Mouse (Mus musculus) ES-E14 (cell line): ENCODE results near the gene Thbs1. TPM values are rescaled to one million over a fixed set of nuclear protein-coding genes. Genes with fewer than 3 reads are reported as not detected.

Experiments used
- DNase-seq: peaks from one replicate; pipeline ENCODE4 v3.0.0-alpha.2; 2013; ENCODE audit warnings: low read depth, low spot score
- H3K27ac ChIP-seq: 2 replicates; pipeline ENCODE4 v1.5.1; 2012; ENCODE audit warnings: low read depth, mild to moderate bottlenecking, low read length, moderate library complexity, mixed read lengths; ENCODE audit not compliant: poor library complexity, insufficient read depth, severe bottlenecking
- H3K36me3 ChIP-seq: 2 replicates; pipeline ENCODE4 v1.6.1; 2012; ENCODE audit warnings: mild to moderate bottlenecking, low read length, moderate library complexity, mixed read lengths; ENCODE audit not compliant: control insufficient read depth, poor library complexity, insufficient read depth, severe bottlenecking
- H3K4me1 ChIP-seq, 2 experiments: fragments of 150-350 bp in 1 of 2; sonication (generic) in 1 of 2; 2 replicates each; pipeline ENCODE4 v1.6.1; 2012; ENCODE audit warnings: low read length in 2 of 2, mild to moderate bottlenecking in 1 of 2, mixed read lengths in 1 of 2; ENCODE audit not compliant: control insufficient read depth in 2 of 2, insufficient read depth in 2 of 2, poor library complexity in 1 of 2
- H3K4me3 ChIP-seq, 2 experiments: fragments of 150-350 bp in 1 of 2; sonication (generic) in 1 of 2; 2 replicates each; pipeline ENCODE4 v1.5.1; 2012; ENCODE audit warnings: low read length in 2 of 2, low read depth in 1 of 2, mild to moderate bottlenecking in 1 of 2, mixed read lengths in 1 of 2; ENCODE audit not compliant: insufficient read depth in 1 of 2, poor library complexity in 1 of 2, severe bottlenecking in 1 of 2
- H3K9ac ChIP-seq: 2 replicates; pipeline ENCODE4 v1.6.1; 2012; ENCODE audit warnings: low read depth, mild to moderate bottlenecking, low read length, mixed read lengths; ENCODE audit not compliant: poor library complexity, insufficient read depth, severe bottlenecking
- H3K9me3 ChIP-seq: fragments of 150-350 bp; sonication (generic); 2 replicates; pipeline ENCODE4 v1.6.1; 2012; ENCODE audit warnings: low read depth, mild to moderate bottlenecking, low read length; ENCODE audit not compliant: control insufficient read depth, insufficient read depth
- CHD2 ChIP-seq: IDR thresholded peaks from 2 replicates; pipeline ENCODE4 v1.6.1; 2014; ENCODE audit warnings: mild to moderate bottlenecking, low read depth, low read length, inconsistent platforms
- HCFC1 ChIP-seq: IDR thresholded peaks from 2 replicates; pipeline ENCODE4 v1.6.1; 2012; ENCODE audit warnings: low read length, inconsistent platforms, borderline replicate concordance; ENCODE audit not compliant: insufficient read depth
- MAFK ChIP-seq: IDR thresholded peaks from 2 replicates; pipeline ENCODE4 v1.6.1; 2014; ENCODE audit warnings: mild to moderate bottlenecking, low read depth, low read length, inconsistent platforms; ENCODE audit not compliant: insufficient read depth
- ZC3H11A ChIP-seq: IDR thresholded peaks from 2 replicates; pipeline ENCODE4 v1.6.1; 2012; ENCODE audit warnings: low read depth, mild to moderate bottlenecking, inconsistent platforms, low read length, borderline replicate concordance
- ZNF384 ChIP-seq: IDR thresholded peaks from 2 replicates; pipeline ENCODE4 v1.6.1; 2012; ENCODE audit warnings: low read depth, low read length, inconsistent platforms
- in situ Hi-C, 2 experiments: fragments of 600-800 bp; cut with MboI; formaldehyde crosslinking; loops; one replicate each; pipeline ENCODE4 v1.15.1; 2025; ENCODE audit warnings: low sequenced_read_pairs in 2 of 2, inconsistent platforms in 1 of 2; ENCODE audit not compliant: unreplicated experiment in 2 of 2
- total RNA-seq: library from RNA; depleted of rRNA; stranded (reverse); fragments of 300-350 nt; gene quantifications from 2 replicates; pipeline ENCODE4 v1.2.3, GENCODE M21; 2012

Thbs1 gene
- total RNA-seq, 1 experiment, result 166 TPM

GRCm38 (mm10) chr2:118148321-118149142 lies 36.9 kb downstream of the Thbs1 start:
- Histone ChIP-seq H3K4me3 (no peak overlapping the region), H3K9me3 (no peaks in the 10 kb centered on the region), H3K27ac (no peak overlapping the region), H3K9ac (no peak overlapping the region), H3K4me1 (no peaks in the 10 kb centered on the region), H3K36me3 (no peaks in the 10 kb centered on the region)
- in situ Hi-C loops, result no loop called here
- TF ChIP-seq MAFK, result no peak
- no peak for DNase-seq

- H3K4me3 ChIP-seq, result no peak overlapping the region
These were observed 38.3 kb downstream of the Thbs1 start for GRCm38 (mm10) chr2:118149855-118150563.

GRCm38 (mm10) chr2:118158095-118158494 lies 46.4 kb downstream of the Thbs1 start:
- Histone ChIP-seq H3K27ac (no peak overlapping the region), H3K4me1 (no peaks in the 10 kb centered on the region), H3K36me3 (no peaks in the 10 kb centered on the region), H3K9me3 (no peaks in the 10 kb centered on the region), H3K9ac (no peak overlapping the region), H3K4me3 (no peak overlapping the region)
- TF ChIP-seq ZC3H11A (no peak), HCFC1 (no peak), CHD2 (no peak), ZNF384 (no peak), MAFK (no peak)
- in situ Hi-C loops, result no loop called here
- no peak for DNase-seq

More at GRCm38 (mm10) chr2:118149855-118150563, 38.3 kb downstream of the Thbs1 start:
- no peak for DNase-seq
- H3K36me3 ChIP-seq, result no peaks in the 10 kb centered on the region
- H3K9ac ChIP-seq, result no peak overlapping the region
- in situ Hi-C loops, result no loop called here
- no peaks in the 10 kb centered on the region for H3K9me3 ChIP-seq
- H3K27ac ChIP-seq, result no peak overlapping the region
- no peak for TF ChIP-seq HCFC1
- no peak for TF ChIP-seq ZNF384
- TF ChIP-seq ZC3H11A, result no peak
- H3K4me1 ChIP-seq, result no peaks in the 10 kb centered on the region

- no peak overlapping the region for H3K9ac ChIP-seq
- DNase-seq, result no peak
- no peaks in the 10 kb centered on the region for H3K36me3 ChIP-seq
- in situ Hi-C loops, result no loop called here
- H3K9me3 ChIP-seq, result no peaks in the 10 kb centered on the region
- TF ChIP-seq ZC3H11A (no peak), CHD2 (no peak), HCFC1 (no peak), MAFK (no peak), ZNF384 (no peak)
- H3K4me1 ChIP-seq, result no peaks in the 10 kb centered on the region
- H3K27ac ChIP-seq, result no peak overlapping the region
- no peak overlapping the region for H3K4me3 ChIP-seq
These were observed 47.5 kb downstream of the Thbs1 start for GRCm38 (mm10) chr2:118159126-118159525.

GRCm38 (mm10) chr2:118160547-118160946 lies 48.9 kb downstream of the Thbs1 start:
- in situ Hi-C loops, result no loop called here
- Histone ChIP-seq H3K4me1 (no peaks in the 10 kb centered on the region), H3K9me3 (no peaks in the 10 kb centered on the region), H3K36me3 (no peaks in the 10 kb centered on the region), H3K9ac (no peak overlapping the region), H3K27ac (no peak overlapping the region), H3K4me3 (no peak overlapping the region)
- TF ChIP-seq ZC3H11A, result no peak
- TF ChIP-seq HCFC1, result no peak
- no peak for TF ChIP-seq CHD2
- no peak for DNase-seq
